Mouse (Mus musculus): ENCODE data around the gene Rnf224. TPM values are rescaled to one million over a fixed set of nuclear protein-coding genes. Genes with fewer than 3 reads are reported as not detected.

Rnf224 gene
- polyA plus RNA-seq, 1 experiment from 2014 or later: not detected

DNA sequence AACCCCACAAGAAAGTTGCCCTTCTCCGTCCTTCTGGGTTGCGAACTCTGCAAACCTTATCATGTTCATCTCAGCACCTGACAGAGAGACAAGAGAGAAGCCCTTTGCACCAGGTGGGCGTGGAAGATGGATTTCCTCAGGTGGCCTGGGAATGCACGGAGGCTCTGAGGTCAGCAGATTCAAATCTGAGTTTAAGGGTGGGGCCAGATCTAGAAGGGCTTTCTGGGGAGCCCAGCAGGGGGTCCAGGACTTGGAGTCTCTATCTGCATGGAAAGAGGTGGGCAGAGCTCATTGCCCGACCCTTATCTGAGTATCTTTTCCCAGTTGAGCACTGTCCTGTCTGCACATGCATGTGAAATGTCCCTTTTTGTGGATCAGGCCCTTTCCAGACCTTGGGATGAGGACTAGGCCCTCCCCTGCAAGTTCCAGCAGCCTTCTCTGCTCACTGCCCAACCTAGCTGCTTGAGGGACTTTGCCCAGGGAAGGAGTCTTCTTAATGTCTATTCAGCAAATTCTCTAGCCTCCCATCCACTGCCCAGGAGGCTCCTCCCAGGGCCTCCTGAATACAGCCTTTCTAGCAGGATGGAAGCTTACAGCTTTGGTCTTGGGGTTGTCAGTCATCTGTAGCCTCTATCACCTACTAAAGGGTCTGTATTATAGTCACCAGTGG, 1.9 kb downstream of the Rnf224 start:
- H3K36me3 ChIP-seq (ENCODE audit: control insufficient read depth, insufficient read depth, low read length): no peaks in the 10 kb centered on the region
- no peaks in the 10 kb centered on the region for H3K9me3 ChIP-seq (ENCODE audit: control insufficient read depth, low read length)
- peaks cover 2% of the 10 kb centered on the region; the same call in 1 of the 2 replicates for H3K27me3 ChIP-seq (ENCODE audit: control insufficient read depth, insufficient read depth, low read length)
- H3K4me1 ChIP-seq (ENCODE audit: control insufficient read depth, insufficient read depth, low read length): no peaks in the 10 kb centered on the region
- DNase-seq (ENCODE audit: low spot score): no peak
- H3K9ac ChIP-seq (ENCODE audit: low read length): no peak overlapping the region
- H3K27ac ChIP-seq (replicated peaks; ENCODE audit: low read depth, low read length): no peak overlapping the region
- ATAC-seq (ENCODE audit: insufficient number of reproducible peaks, low FRiP score, low TSS enrichment, low read depth): no peak
- H3K4me3 ChIP-seq (ENCODE audit: low read depth, low read length): no peak overlapping the region
- 71% methylated on average over 5 of the region's 5 CpGs for WGBS
- no peak overlapping the region for H3K4me2 ChIP-seq (ENCODE audit: low read depth, severe bottlenecking)

DNA sequence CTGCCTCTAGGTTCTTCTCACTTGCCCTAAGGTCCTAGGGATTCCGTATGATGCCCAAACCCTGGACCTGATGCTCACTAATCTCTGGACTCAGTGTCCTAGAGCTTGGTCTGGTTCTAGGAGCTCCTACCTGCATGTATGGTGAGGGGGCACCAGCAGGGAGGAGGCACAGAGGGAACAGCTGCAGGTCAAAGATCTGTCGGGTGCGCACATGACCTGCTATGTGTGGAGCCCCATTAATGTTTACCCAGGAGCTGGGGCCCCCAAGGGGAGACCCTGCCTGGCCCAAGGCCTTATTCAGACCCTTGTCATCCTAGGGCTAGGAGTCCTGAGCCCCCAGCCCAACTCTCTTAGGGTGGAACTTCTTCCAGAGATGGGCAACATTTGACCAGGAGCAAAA, 2.5 kb downstream of the Rnf224 start, which contains the start of gene Slc34a3:
TSS of gene Slc34a3 (minus strand) at position 315 of the 400 bp plus-strand sequence.
- H3K9me3 ChIP-seq (ENCODE audit: control insufficient read depth, low read length): no peaks in the 10 kb centered on the region
- no peak within 1 kb of the TSS for H3K9ac ChIP-seq (ENCODE audit: low read length)
- no peak for DNase-seq (ENCODE audit: low spot score)
- no peak for ATAC-seq (ENCODE audit: insufficient number of reproducible peaks, low FRiP score, low TSS enrichment, low read depth)
- H3K4me3 ChIP-seq (ENCODE audit: low read depth, low read length): no peak within 1 kb of the TSS
- 94% methylated on average over 3 of the region's 3 CpGs for WGBS
- H3K27ac ChIP-seq (replicated peaks; ENCODE audit: low read depth, low read length): no peak within 1 kb of the TSS
- peaks cover under 1% of the 10 kb centered on the region; the same call in 1 of the 2 replicates for H3K27me3 ChIP-seq (ENCODE audit: control insufficient read depth, insufficient read depth, low read length)
- H3K4me2 ChIP-seq (ENCODE audit: low read depth, severe bottlenecking): no peak within 1 kb of the TSS
- H3K36me3 ChIP-seq (ENCODE audit: control insufficient read depth, insufficient read depth, low read length): no peaks in the 10 kb centered on the region
- no peaks in the 10 kb centered on the region for H3K4me1 ChIP-seq (ENCODE audit: control insufficient read depth, insufficient read depth, low read length)

DNA sequence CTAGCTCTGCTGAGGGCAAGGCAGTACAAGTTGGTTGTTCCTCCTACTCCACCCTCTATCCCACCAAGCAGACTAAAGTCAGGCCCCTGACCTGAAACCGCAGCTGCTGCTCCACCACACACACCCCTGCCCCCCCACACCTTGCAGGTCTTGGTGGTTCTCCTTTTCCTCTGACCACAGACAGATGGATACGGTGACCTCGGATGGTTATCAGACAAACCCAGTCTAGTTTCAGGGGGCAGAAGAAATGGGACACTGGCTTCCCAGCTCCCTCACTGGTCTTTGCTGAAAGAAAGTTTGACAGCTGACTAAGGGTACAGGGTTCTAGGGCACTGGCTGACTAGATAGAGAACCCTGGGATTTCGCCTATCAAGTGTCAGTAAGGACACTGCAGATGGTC, 3.2 kb downstream of the Rnf224 start:
- Histone ChIP-seq H3K36me3 (ENCODE audit: control insufficient read depth, insufficient read depth, low read length) (no peaks in the 10 kb centered on the region), H3K4me3 (ENCODE audit: low read depth, low read length) (no peak overlapping the region), H3K27ac (replicated peaks; ENCODE audit: low read depth, low read length) (no peak overlapping the region), H3K9me3 (ENCODE audit: control insufficient read depth, low read length) (no peaks in the 10 kb centered on the region), H3K4me2 (ENCODE audit: low read depth, severe bottlenecking) (no peak overlapping the region), H3K9ac (ENCODE audit: low read length) (no peak overlapping the region), H3K27me3 (ENCODE audit: control insufficient read depth, insufficient read depth, low read length) (no peaks in the 10 kb centered on the region), H3K4me1 (ENCODE audit: control insufficient read depth, insufficient read depth, low read length) (no peaks in the 10 kb centered on the region)
- ATAC-seq (ENCODE audit: insufficient number of reproducible peaks, low FRiP score, low TSS enrichment, low read depth): no peak
- no peak for DNase-seq (ENCODE audit: low spot score)
- WGBS: 74% methylated on average over 4 of the region's 4 CpGs

DNA sequence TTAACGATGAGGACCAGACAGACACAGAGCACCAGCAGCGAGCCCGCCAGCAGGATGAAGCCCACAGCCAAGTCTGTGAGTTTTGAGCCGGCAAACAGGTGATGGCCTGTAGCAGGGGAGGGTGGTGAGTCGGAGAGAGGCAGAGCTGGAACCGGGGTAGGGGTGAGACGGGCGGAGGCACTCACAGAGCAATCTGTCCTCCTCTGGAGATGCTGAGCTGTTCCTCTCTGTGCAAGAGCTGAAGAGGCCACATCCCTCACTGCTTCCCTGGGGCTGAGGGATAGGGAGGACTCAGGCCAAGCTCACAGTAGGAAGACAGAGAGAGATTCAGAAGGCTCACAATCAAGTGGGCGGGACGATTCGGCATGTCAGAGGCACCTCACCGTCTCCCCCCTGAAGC, 5.5 kb downstream of the Rnf224 start:
- Histone ChIP-seq H3K4me1 (ENCODE audit: control insufficient read depth, insufficient read depth, low read length) (no peaks in the 10 kb centered on the region), H3K36me3 (ENCODE audit: control insufficient read depth, insufficient read depth, low read length) (no peaks in the 10 kb centered on the region), H3K4me2 (ENCODE audit: low read depth, severe bottlenecking) (no peak overlapping the region), H3K4me3 (ENCODE audit: low read depth, low read length) (no peak overlapping the region), H3K9ac (ENCODE audit: low read length) (no peak overlapping the region), H3K27me3 (ENCODE audit: control insufficient read depth, insufficient read depth, low read length) (no peaks in the 10 kb centered on the region), H3K27ac (replicated peaks; ENCODE audit: low read depth, low read length) (no peak overlapping the region), H3K9me3 (ENCODE audit: control insufficient read depth, low read length) (no peaks in the 10 kb centered on the region)
- ATAC-seq (ENCODE audit: insufficient number of reproducible peaks, low FRiP score, low TSS enrichment, low read depth) (no peak), DNase-seq (ENCODE audit: low spot score) (no peak)
- 57% methylated on average over 12 of the region's 12 CpGs for WGBS

DNA sequence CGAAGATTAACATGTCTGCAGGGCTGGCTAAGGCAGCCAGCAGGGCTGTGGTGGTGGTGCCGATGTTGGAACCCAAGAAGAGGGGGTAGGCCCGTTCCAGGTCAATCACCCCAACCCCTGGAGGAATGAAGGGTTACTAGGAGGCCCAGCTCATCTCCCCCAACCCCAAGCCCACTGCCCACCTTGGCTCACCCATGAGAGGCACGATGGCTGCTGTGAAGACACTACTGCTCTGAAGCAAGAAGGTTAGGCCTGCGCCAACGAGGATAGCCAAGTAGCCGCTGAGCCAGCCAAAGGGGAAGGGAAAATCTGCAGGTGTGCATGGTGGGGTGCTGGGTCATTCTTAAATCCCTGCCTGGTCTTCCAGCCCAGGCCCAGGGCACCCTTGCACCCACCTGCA, 6.0 kb downstream of the Rnf224 start:
- Histone ChIP-seq H3K27me3 (ENCODE audit: control insufficient read depth, insufficient read depth, low read length) (no peaks in the 10 kb centered on the region), H3K9me3 (ENCODE audit: control insufficient read depth, low read length) (no peaks in the 10 kb centered on the region), H3K4me1 (ENCODE audit: control insufficient read depth, insufficient read depth, low read length) (peaks cover 2% of the 10 kb centered on the region; the same call in 1 of the 2 replicates), H3K4me2 (ENCODE audit: low read depth, severe bottlenecking) (no peak overlapping the region), H3K4me3 (ENCODE audit: low read depth, low read length) (no peak overlapping the region), H3K36me3 (ENCODE audit: control insufficient read depth, insufficient read depth, low read length) (no peaks in the 10 kb centered on the region), H3K27ac (replicated peaks; ENCODE audit: low read depth, low read length) (no peak overlapping the region), H3K9ac (ENCODE audit: low read length) (no peak overlapping the region)
- 89% methylated on average over 7 of the region's 7 CpGs for WGBS
- no peak for ATAC-seq (ENCODE audit: insufficient number of reproducible peaks, low FRiP score, low TSS enrichment, low read depth)
- DNase-seq (ENCODE audit: low spot score): no peak

DNA sequence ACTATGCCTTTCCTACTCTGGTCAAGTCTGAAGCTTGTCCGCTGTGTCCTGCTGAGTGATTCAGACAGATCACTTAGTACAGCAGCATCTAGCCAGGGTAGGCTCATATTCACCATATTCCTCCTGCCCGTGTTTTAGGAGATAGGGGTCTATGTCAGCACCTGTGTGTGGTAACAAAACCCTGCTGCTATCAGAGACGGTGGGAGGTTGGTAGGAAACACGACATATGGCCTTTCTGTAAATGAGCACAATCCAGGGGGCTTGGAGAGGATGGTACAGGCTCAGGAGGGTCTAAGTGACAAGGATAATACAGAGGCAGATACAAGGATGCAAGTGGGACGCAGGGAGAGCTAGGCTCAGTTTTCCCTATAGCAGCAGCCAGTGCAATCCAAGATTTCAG, 7.0 kb downstream of the Rnf224 start:
- WGBS: 86% methylated on average over 5 of the region's 5 CpGs
- no peak overlapping the region for H3K9ac ChIP-seq (ENCODE audit: low read length)
- no peak overlapping the region for H3K4me2 ChIP-seq (ENCODE audit: low read depth, severe bottlenecking)
- H3K4me1 ChIP-seq (ENCODE audit: control insufficient read depth, insufficient read depth, low read length): peaks cover 3% of the 10 kb centered on the region; the same call in 1 of the 2 replicates
- no peak overlapping the region for H3K4me3 ChIP-seq (ENCODE audit: low read depth, low read length)
- no peaks in the 10 kb centered on the region for H3K36me3 ChIP-seq (ENCODE audit: control insufficient read depth, insufficient read depth, low read length)
- ATAC-seq (ENCODE audit: insufficient number of reproducible peaks, low FRiP score, low TSS enrichment, low read depth) (no peak), DNase-seq (ENCODE audit: low spot score) (no peak)
- no peaks in the 10 kb centered on the region for H3K9me3 ChIP-seq (ENCODE audit: control insufficient read depth, low read length)
- no peaks in the 10 kb centered on the region for H3K27me3 ChIP-seq (ENCODE audit: control insufficient read depth, insufficient read depth, low read length)
- no peak overlapping the region for H3K27ac ChIP-seq (replicated peaks; ENCODE audit: low read depth, low read length)

DNA sequence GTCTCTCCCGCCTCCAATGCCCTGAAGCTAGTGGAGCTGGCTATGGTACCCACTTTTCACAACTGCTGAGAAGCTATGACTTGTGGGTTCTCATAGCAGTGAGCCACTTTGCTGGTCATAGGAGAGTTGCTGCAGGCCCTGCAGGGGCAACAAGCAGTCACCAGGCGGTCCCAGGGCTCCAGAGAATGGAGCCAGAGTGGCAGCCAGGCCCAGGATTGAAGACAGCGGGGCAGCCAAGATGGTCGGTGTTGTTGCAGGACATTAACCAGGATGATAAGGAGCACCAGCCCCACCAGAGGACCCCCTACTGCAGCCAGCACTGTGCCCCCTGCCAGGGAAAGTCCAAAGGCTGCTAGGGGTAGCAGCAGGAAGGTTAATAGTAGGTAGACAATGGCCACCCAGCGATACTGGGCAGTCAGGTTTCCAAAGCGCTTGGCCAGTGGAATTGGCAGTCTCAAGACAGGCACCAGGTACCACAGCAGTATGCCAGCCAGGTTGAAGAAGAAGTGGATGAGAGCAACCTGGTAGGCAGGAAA, 7.5 kb downstream of the Rnf224 start:
- H3K4me1 ChIP-seq (ENCODE audit: control insufficient read depth, insufficient read depth, low read length): peaks cover 3% of the 10 kb centered on the region; the same call in 1 of the 2 replicates
- no peak overlapping the region for H3K4me3 ChIP-seq (ENCODE audit: low read depth, low read length)
- ATAC-seq (ENCODE audit: insufficient number of reproducible peaks, low FRiP score, low TSS enrichment, low read depth) (no peak), DNase-seq (ENCODE audit: low spot score) (no peak)
- H3K27me3 ChIP-seq (ENCODE audit: control insufficient read depth, insufficient read depth, low read length): no peaks in the 10 kb centered on the region
- H3K9me3 ChIP-seq (ENCODE audit: control insufficient read depth, low read length): no peaks in the 10 kb centered on the region
- no peak overlapping the region for H3K9ac ChIP-seq (ENCODE audit: low read length)
- no peak overlapping the region for H3K27ac ChIP-seq (replicated peaks; ENCODE audit: low read depth, low read length)
- 68% methylated on average over 6 of the region's 6 CpGs for WGBS
- no peaks in the 10 kb centered on the region for H3K36me3 ChIP-seq (ENCODE audit: control insufficient read depth, insufficient read depth, low read length)
- H3K4me2 ChIP-seq (ENCODE audit: low read depth, severe bottlenecking): peak overlapping the region; percentile 26; the same call in 1 of the 2 replicates

DNA sequence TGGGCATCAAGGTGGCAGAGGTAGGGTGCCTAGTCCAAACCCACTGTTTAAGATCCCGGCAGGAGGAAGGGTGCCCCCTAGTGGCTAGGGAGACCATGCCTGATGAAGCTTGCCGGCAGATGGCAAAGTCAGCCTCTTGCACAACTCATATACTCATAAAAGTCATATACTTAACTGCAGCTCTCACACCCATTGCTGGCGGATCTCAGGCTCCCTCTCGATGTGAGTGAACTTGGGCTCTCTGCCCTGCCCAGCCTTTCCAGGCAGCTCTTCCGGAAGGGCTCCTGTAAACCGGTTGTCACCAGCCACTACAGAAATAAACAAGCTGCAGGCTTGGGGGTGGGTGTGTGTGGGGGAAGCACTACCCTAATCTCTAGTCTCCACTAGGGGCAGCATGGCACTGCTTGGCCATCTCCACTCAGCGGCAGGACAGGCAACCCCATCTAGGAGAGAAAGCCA, 8.1 kb downstream of the Rnf224 start:
- no peak overlapping the region for H3K27ac ChIP-seq (replicated peaks; ENCODE audit: low read depth, low read length)
- no peak for ATAC-seq (ENCODE audit: insufficient number of reproducible peaks, low FRiP score, low TSS enrichment, low read depth)

More for the DNA sequence above, 8.1 kb downstream of the Rnf224 start:
- no peak overlapping the region for H3K9ac ChIP-seq (ENCODE audit: low read length)
- no peaks in the 10 kb centered on the region for H3K27me3 ChIP-seq (ENCODE audit: control insufficient read depth, insufficient read depth, low read length)
- peaks cover 5% of the 10 kb centered on the region for H3K4me1 ChIP-seq (ENCODE audit: control insufficient read depth, insufficient read depth, low read length)
- H3K4me3 ChIP-seq (ENCODE audit: low read depth, low read length): no peak overlapping the region
- WGBS: 3% methylated on average over 7 of the region's 7 CpGs
- peak overlapping the region; percentile 26; the same call in 1 of the 2 replicates for H3K4me2 ChIP-seq (ENCODE audit: low read depth, severe bottlenecking)
- peak; percentile 83 for DNase-seq (ENCODE audit: low spot score)
- no peaks in the 10 kb centered on the region for H3K36me3 ChIP-seq (ENCODE audit: control insufficient read depth, insufficient read depth, low read length)
- no peaks in the 10 kb centered on the region for H3K9me3 ChIP-seq (ENCODE audit: control insufficient read depth, low read length)

All from limb, embryonic 11.5 days (tissue).